Mouse (Mus musculus) kidney, adult 2 months (tissue): ENCODE measurements at regions not wholly inside any gene's neighbourhood (a gene's known extent, or its start where the extent isn't known, plus 50 kb on each side); places are given as distances from the start of the nearest gene placed in this dataset.
"Not testable (repeated sequence)": the region's sequence is repeated elsewhere in the genome, so short reads cannot be mapped to it uniquely, and the experiment has no call there.

Experiments
- CTCF ChIP-seq: fragments of 200-500 bp; conservative IDR thresholded peaks from 2 replicates; pipeline ENCODE4 v1.5.1; 2011; ENCODE audit warnings: low read depth, mild to moderate bottlenecking, control low read depth, low read length, moderate library complexity, mixed read lengths; ENCODE audit not compliant: insufficient read depth, insufficient read length
- POLR2A ChIP-seq: fragments of 200-500 bp; IDR thresholded peaks from one replicate; pipeline ENCODE4 v1.6.1; 2011; ENCODE audit warnings: low read depth, low read length, control low read depth

GRCm38 (mm10) chr12:80055894-80056293, 56.9 kb downstream of the Zfp36l1 start:
- not testable (repeated sequence) for TF ChIP-seq POLR2A, CTCF
